Mouse (Mus musculus) heart, adult 11 months (tissue): ENCODE data around the gene Npb.
"Not testable (repeated sequence)": the region's sequence is repeated elsewhere in the genome, so short reads cannot be mapped to it uniquely, and the experiment has no call there.

Source experiments
- DNase-seq: peaks from one replicate; pipeline ENCODE4 v3.0.0; 2022

The Npb gene

GRCm38 (mm10) chr11:120608241-120609034, at the start of gene Npb:
Gene Npb (plus strand): TSS chr11:120608477.
- no peak for DNase-seq

DNA sequence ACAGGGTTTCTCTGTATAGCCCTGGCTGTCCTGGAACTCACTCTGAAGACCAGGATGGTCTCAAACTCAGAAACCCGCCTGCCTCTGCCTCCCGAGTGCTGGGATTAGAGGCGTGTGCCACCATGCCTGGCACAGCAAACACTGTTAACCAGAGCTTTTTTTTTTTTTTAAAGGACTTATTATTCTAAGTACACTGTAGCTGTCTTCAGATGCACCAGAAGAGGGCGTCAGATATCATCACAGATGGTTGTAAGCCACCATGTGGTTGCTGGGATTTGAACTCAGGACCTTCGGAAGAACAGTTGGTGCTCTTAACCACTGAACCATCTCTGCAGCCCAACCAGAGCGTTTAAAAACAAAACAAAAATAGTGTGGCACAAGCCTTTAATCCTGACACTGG, 49.4 kb upstream of the Npb start:
- not testable (repeated sequence) for DNase-seq

DNA sequence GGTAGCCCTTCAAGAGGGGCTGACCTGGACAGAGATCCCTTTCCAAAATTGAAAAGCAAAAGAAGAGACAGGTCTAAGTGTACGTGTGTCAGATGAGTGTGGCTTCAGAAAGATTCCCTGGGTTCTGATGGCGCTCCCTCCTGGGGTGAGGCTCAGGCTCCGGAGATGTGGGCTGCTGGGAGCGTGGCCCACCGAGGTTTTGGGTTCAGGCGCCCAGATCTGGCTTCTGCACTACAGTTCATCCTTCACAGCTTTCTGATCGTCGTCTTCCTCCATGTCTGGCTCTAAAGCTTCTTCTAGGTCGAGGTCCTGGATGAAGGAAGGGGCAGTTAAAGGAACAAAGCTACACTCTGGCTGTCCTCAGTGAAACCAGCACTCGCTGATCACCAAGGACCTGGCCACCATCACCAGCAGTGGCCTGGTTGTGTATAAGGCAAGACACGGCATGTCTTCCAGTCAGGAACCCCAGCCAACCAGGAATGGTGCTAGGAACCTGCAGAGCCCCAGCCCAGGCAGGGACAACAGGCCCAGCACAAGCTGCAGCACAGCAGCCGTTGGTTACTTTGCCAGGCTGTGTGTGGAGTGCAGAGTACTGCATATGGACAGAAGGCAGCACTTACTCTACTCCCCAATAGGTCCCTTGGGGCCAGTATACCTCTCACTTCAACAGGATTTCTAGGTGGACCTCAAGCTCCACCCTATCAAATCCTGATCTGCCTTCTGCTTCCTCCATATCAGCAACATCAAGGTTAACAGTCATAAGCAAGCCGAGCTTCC, 47.1 kb upstream of the Npb start:
- peak; percentile 79 for DNase-seq

DNA sequence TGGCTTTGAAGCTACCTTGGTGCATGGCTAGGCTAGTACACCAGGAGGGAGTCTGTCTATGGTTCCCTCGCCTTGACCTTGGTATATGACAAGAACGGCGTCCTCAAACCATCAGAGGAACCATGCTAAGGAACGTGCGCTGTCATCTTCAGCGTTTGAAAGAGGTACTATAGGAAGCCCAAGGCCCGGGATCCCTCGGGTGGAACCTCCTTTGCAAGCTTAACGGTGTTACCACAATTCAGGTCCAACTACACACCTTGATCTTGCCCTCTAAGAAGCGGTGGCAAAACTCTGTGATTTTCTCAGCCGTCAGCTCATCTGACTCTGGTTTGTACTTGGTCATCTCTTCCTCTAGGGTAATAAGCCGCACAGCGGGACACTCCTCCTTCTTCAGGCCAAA, 45.3 kb upstream of the Npb start:
- peak; percentile 81 for DNase-seq

GRCm38 (mm10) chr11:120565114-120565513, 43.2 kb upstream of the Npb start:
- no peak for DNase-seq

GRCm38 (mm10) chr11:120568324-120568723, 40.0 kb upstream of the Npb start:
- no peak for DNase-seq

DNA sequence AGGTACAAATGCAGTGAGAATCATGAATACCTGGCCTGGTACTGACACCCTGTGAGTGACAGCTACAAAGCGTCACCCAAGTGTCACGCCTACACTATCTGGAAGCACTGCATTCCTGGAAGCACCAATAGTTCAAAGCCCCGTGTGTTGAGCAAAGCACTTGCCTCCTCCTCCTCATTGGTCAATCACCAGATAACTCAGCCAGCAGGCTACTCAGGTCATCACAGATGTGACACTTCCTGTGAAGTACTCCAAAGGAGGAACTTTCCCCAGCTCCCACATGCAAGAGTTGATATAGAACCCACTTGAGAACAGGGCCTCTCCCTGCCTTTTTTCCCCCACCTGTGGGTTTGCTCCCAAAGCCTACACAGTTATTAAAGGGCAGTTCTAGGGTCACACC, 37.2 kb upstream of the Npb start:
- peak; percentile 88 for DNase-seq

- DNase-seq, result peak; percentile 86
These were observed 36.4 kb upstream of the Npb start for GRCm38 (mm10) chr11:120571754-120572416.

DNA sequence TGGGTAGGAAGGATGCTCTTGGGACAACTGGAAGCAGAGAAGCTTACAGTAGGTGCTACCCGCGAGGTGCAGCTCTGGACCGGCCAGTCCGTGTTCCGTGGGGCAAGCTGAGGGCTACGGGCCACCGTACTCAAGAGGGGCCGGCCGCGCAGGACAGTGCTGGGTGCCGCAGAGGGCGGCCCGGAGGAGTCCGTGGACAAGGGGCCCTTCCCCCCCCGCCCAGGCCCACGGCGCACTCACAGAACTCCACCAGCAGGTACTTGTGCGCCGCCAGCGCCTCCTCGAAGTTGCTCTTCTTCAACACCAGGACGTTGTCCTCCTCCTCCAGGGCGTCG, 35.9 kb upstream of the Npb start:
- no peak for DNase-seq

DNA sequence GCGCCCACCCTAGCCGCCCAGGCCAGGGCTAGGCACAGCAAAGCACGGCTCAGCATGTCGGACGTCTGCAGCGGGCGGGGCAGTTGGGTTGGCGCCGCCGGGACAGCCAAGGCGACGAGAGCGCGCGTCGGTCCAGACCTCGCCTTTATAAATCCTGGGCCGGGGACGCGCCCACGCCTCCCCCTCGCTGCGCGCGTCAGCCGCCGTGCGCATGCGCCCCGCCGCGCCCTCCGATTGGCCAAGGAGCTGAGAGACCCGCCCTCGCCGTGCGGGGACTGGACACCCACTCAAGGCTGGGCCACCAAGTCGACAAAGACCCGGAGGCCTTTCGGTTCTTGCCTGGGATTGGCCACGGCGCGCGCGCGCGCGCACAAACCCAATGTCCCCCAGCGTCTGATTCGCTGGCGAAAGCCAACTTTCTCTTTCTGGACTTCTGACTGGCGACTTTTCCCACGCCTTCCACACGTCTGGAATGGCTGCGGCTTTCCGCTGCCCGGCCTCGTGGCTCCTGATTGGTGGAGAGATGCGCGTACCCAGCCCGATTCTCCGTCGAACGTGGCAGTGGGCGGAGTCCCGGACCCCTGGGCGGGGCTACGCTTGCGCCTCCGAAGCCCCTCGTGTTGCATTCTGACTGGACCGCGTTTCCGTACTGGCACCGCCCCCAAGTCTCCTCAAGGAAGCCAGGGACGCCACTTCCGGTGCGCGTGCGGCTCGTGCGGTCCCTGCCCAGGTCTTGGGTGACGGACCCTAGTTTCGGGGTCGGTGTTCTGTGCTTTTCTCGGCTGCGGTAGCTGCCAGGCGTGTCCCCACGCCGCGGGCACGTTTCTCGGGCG, 35.3 kb upstream of the Npb start, which contains the start of gene P4hb:
Gene P4hb, minus strand, starts transcription at position 502 of the 833 bp plus-strand sequence.
- DNase-seq, result peak; percentile 100

DNA sequence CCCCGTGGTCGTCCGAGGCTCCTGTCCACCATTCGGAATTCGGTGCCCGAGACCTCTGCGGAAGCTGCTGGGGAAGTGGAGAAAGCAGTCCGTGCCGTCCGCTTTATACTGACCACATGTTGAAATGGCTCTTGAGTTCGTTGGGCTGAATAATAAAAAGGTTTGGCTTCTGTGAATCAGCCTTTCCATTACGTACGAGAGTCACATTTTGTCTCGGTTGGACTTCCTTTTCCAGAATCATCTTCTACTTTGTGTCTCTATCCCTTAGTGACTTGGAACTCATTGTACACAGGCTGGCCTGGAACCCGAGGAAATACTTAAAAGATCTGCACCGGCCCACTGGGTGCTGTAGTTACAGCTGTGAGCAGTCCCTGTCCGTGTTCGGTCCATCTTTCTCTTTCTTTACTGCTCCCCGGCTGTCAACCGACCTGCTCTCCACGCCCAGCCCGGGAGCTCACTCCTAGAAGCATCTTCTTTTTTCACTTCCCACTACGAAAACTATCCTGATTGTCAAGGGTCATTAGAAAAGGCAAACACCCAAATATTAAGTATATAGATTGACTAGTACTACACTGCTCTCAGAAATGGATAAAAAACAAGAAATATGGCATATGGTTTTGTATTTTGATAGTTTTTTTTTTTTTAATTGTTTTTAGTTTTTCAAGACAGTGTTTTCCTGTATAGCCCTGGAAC, 34.5 kb upstream of the Npb start:
- peak; percentile 92 for DNase-seq

- DNase-seq, result no peak
These were observed 34.0 kb upstream of the Npb start for GRCm38 (mm10) chr11:120574278-120574600.

- no peak for DNase-seq
These were observed 33.2 kb upstream of the Npb start for GRCm38 (mm10) chr11:120575046-120575445.

GRCm38 (mm10) chr11:120575940-120576339, 32.3 kb upstream of the Npb start:
- no peak for DNase-seq

GRCm38 (mm10) chr11:120576365-120576981, 31.8 kb upstream of the Npb start:
- DNase-seq, result peak; percentile 87

- peak; percentile 92 for DNase-seq
These were observed 30.9 kb upstream of the Npb start for GRCm38 (mm10) chr11:120577211-120578023.

GRCm38 (mm10) chr11:120578024-120578693, 30.1 kb upstream of the Npb start:
- peak; percentile 93 for DNase-seq

DNA sequence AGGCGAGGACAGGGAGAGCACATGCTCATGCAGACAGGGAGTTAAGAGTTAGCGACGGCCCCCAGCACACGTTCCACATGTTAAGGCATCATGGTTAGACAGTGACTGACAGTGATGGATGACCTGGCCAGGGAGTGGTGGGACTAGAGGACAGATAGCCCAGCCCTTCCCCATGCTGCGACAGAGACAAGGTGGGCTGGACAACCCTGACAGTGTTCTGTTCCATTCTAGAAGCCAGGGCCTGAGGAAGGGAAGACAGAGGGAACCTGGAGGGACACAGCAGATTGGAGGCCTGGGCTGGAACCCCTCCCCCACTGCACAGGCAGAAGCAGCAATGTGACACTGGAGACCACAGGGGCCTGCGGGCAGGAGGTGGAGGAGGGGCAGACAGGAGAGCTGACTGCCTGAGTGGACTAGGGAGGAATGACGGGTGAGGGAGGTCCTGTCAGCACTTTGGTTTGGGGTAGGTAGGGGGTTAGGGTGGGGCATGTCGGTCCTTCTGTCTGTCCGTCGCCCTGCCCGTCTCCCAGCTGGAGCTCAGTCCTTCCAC, 29.5 kb upstream of the Npb start:
- DNase-seq, result peak; percentile 94

DNA sequence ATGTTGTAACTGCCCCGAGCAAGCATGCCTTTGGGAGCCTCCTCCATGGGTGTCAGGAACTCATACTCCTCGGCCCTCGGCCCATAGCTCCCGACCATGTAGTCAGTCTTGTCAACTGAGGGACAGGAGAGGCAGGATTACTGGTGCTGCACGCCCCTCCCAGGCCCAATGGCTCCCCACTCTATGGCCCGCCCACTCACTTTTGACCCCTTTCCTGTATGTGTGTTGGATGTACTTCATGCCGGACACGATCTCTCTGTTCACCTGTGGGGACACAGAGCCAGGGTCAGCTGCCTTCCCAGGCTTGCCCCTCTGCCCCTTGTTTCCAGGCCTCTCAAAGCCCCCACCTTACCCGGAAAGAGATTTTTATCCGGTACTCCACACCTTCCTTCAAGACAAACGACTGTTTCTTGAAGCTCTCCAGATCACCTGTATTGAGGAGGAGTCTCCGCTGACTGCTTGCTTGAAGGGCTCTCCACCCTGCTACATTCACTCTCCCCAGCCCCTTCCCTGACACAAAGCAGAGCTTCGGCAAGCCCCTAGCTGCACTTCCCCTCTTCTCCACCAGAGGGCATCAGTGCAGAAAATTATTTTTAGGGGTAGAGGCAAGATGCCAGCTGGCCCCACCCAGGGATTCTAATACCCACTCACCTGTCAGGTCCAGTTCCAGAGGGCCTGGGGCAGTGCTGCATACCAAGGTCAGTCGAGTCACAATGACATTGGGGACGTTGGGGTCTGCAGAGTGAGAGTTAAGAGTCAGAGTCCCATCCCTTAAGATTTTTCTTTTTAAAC, 28.8 kb upstream of the Npb start:
- DNase-seq, result peak; percentile 96
